Mouse (Mus musculus) c-Kit-negative CD71-positive TER-119-positive erythroid progenitor cells, embryonic 14.5 days (primary cell): ENCODE data around the gene C530008M17Rik.

Experiments
- DNase-seq: peaks from one replicate; pipeline ENCODE4 v3.0.0-alpha.2; 2013; ENCODE audit warnings: low read depth, low spot score

C530008M17Rik gene

GRCm38 (mm10) chr5:76832529-76833210 is 176.4 kb downstream of the C530008M17Rik start:
- DNase-seq, result no peak

GRCm38 (mm10) chr5:76837018-76837417 is 180.7 kb downstream of the C530008M17Rik start:
- DNase-seq, result no peak

- no peak for DNase-seq
Observed at GRCm38 (mm10) chr5:76839786-76840185, 183.5 kb downstream of the C530008M17Rik start.

GRCm38 (mm10) chr5:76841859-76842258 is 185.5 kb downstream of the C530008M17Rik start:
- DNase-seq, result no peak

GRCm38 (mm10) chr5:76843448-76843847 is 187.1 kb downstream of the C530008M17Rik start:
- DNase-seq, result peak; percentile 13

GRCm38 (mm10) chr5:76843851-76844419 is 187.6 kb downstream of the C530008M17Rik start:
- no peak for DNase-seq

- DNase-seq, result no peak
Observed at GRCm38 (mm10) chr5:76844618-76845186, 188.4 kb downstream of the C530008M17Rik start.

- DNase-seq, result no peak
Observed at GRCm38 (mm10) chr5:76847106-76847505, 190.8 kb downstream of the C530008M17Rik start.

- no peak for DNase-seq
Observed at GRCm38 (mm10) chr5:76851316-76851715, 195.0 kb downstream of the C530008M17Rik start.

- DNase-seq, result peak; percentile 60
Observed at GRCm38 (mm10) chr5:76853549-76853948, 197.2 kb downstream of the C530008M17Rik start.

- DNase-seq, result no peak
Observed at GRCm38 (mm10) chr5:76855829-76856600, 199.7 kb downstream of the C530008M17Rik start.

GRCm38 (mm10) chr5:76857103-76858015 is 201.0 kb downstream of the C530008M17Rik start:
- no peak for DNase-seq

- no peak for DNase-seq
Observed at GRCm38 (mm10) chr5:76858444-76858843, 202.1 kb downstream of the C530008M17Rik start.

GRCm38 (mm10) chr5:76866819-76867218 is 210.5 kb downstream of the C530008M17Rik start:
- no peak for DNase-seq

- no peak for DNase-seq
Observed at GRCm38 (mm10) chr5:76868693-76869286, 212.5 kb downstream of the C530008M17Rik start.

GRCm38 (mm10) chr5:76869553-76869952 is 213.2 kb downstream of the C530008M17Rik start:
- no peak for DNase-seq

- DNase-seq, result no peak
Observed at GRCm38 (mm10) chr5:76876106-76876758, 219.9 kb downstream of the C530008M17Rik start.

- DNase-seq, result no peak
Observed at GRCm38 (mm10) chr5:76884107-76884506, 227.8 kb downstream of the C530008M17Rik start.

- no peak for DNase-seq
Observed at GRCm38 (mm10) chr5:76887011-76887410, 230.7 kb downstream of the C530008M17Rik start.

GRCm38 (mm10) chr5:76892608-76893007 is 236.3 kb downstream of the C530008M17Rik start:
- no peak for DNase-seq
